31 mouse cellular contexts compared by ENCODE assay signal in the genomic region with DNA sequence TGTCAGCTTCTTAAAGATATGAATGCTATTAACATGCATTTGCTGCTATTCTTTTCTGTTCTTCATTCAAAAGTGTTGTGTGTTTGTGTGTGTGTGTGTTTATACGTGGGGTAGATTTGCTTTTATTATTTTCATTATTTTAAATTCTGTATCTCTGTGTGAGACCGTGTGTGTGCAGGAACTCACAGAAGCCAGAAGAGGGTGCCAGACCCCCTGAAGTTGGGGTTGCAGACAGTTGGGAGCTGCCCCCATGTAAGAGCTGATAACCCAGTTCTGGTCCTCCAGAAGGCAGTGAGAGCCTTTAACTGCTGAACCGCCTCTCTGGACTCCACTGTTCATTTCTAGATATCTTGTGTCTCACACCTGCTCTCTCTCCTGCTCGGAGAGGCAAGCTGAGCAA.
DNase-seq lines count a peak whose midpoint lies in the region; ATAC-seq and TF ChIP-seq lines count a peak whose summit lies in the region.
"Had no signal": no experiment of that assay in that cellular context is flagged by ENCODE, and none has a peak within 500 bp of the region (broad histone marks: within the 10 kb centered on the region; RNA-seq: fewer than 3 reads in every experiment).

No protein-coding gene starts in this region.

- no peak overlapping the region for H3K27ac ChIP-seq in kidney, postnatal 0 days
- H3K27ac ChIP-seq in ES-Bruce4 (ENCODE audit: insufficient read depth, low read length): no peak overlapping the region
- H3K27ac ChIP-seq in forebrain, embryonic 14.5 days (ENCODE audit: low read depth, low read length): no peak overlapping the region
- H3K27ac ChIP-seq: embryonic facial prominence, embryonic 12.5 days; forebrain, embryonic 12.5 days; gastrocnemius, adult 2 months; hindbrain, embryonic 12.5 days; left cerebral cortex, adult 2 months; limb, embryonic 15.5 days; liver, embryonic 14.5 days; lung, embryonic 15.5 days; midbrain, embryonic 15.5 days had no signal

- peak; percentile 30 for DNase-seq in heart, adult 11 months
- DNase-seq in heart, postnatal 4 days: no peak
- no peak for DNase-seq in kidney, postnatal 0 days (ENCODE audit: low spot score)
- DNase-seq in kidney, adult 18-20 months: no peak
- DNase-seq in ZHBTc4 (ENCODE audit: low read depth, low spot score): peak; percentile 73
- no peak for DNase-seq in forebrain, embryonic 14.5 days (ENCODE audit: low spot score)
- no peak for DNase-seq in cerebellum, postnatal 25 days
- DNase-seq: adrenal gland, postnatal 25 days; cerebellum, adult 11-12 months; cerebellum, postnatal 14 days; gastrocnemius, adult 2 months; heart, postnatal 14 days; kidney, postnatal 4 days; lung, postnatal 4 days; right cerebral cortex, adult 18-20 months; right cerebral cortex, postnatal 4 days; thymus, postnatal 25 days had no signal

- H3K36me3 ChIP-seq in kidney, postnatal 0 days (ENCODE audit: insufficient read depth, low read length): no peaks in the 10 kb centered on the region
- no peaks in the 10 kb centered on the region for H3K36me3 ChIP-seq in ES-Bruce4 (ENCODE audit: control insufficient read depth, insufficient read depth, low read length, poor library complexity, severe bottlenecking)
- H3K36me3 ChIP-seq in forebrain, embryonic 14.5 days (ENCODE audit: control insufficient read depth, insufficient read depth, low read length): no peaks in the 10 kb centered on the region
- H3K36me3 ChIP-seq: embryonic facial prominence, embryonic 12.5 days; forebrain, embryonic 12.5 days; heart, embryonic 12.5 days; hindbrain, embryonic 12.5 days; limb, embryonic 15.5 days; lung, embryonic 15.5 days; midbrain, embryonic 15.5 days had no signal

- ATAC-seq in kidney, postnatal 0 days (replicated peaks; ENCODE audit: low FRiP score, low read depth): no peak
- no peak for ATAC-seq in forebrain, embryonic 14.5 days
- ATAC-seq: activated CD4-positive, CD25-positive, alpha-beta regulatory T cell, adult 4 months; CD4-positive, CD25-positive, alpha-beta regulatory T cell, adult 4 months; intestine, postnatal 0 days; midbrain, embryonic 15.5 days had no signal

- 0 out of 2 replicates have a peak, but pooled peaks cover 6% of the 10 kb centered on the region for H3K4me1 ChIP-seq in kidney, postnatal 0 days (replicated peaks; ENCODE audit: insufficient read depth, low read length)
- H3K4me1 ChIP-seq in ES-Bruce4 (ENCODE audit: control insufficient read depth, insufficient read depth, low read length): no peaks in the 10 kb centered on the region
- H3K4me1 ChIP-seq in forebrain, embryonic 14.5 days (ENCODE audit: control insufficient read depth, insufficient read depth, low read length): no peaks in the 10 kb centered on the region
- H3K4me1 ChIP-seq: heart, embryonic 12.5 days; lung, embryonic 15.5 days had no signal

- no peak overlapping the region for H3K4me3 ChIP-seq in kidney, postnatal 0 days (replicated peaks; ENCODE audit: low read depth, low read length)
- H3K4me3 ChIP-seq in ES-Bruce4 (ENCODE audit: low read depth, low read length): no peak overlapping the region
- H3K4me3 ChIP-seq in forebrain, embryonic 14.5 days (ENCODE audit: low read depth, low read length): no peak overlapping the region
- H3K4me3 ChIP-seq: embryonic facial prominence, embryonic 12.5 days; forebrain, embryonic 12.5 days; gastrocnemius, adult 2 months; heart, embryonic 12.5 days; hindbrain, embryonic 12.5 days; left cerebral cortex, adult 2 months; limb, embryonic 15.5 days; lung, embryonic 15.5 days; midbrain, embryonic 15.5 days; myocyte had no signal

- peak; percentile 33; the same call in 1 of the 2 replicates for TF ChIP-seq CTCF in kidney, postnatal 0 days (IDR thresholded peaks at IDR 0.05; ENCODE audit: low read depth)
- peak; percentile 65 for TF ChIP-seq CTCF in ES-Bruce4 (IDR thresholded peaks at IDR 0.05; ENCODE audit: low read depth, low read length)

- no peak for TF ChIP-seq POLR2A in ES-Bruce4 (IDR thresholded peaks at IDR 0.05; ENCODE audit: insufficient read depth, low read length)

- TF ChIP-seq EP300 in ES-Bruce4 (IDR thresholded peaks at IDR 0.05; ENCODE audit: insufficient read depth, low read depth, low read length): no peak

- no peaks in the 10 kb centered on the region for H3K9me3 ChIP-seq in kidney, postnatal 0 days (replicated peaks; ENCODE audit: low read length)
- H3K9me3 ChIP-seq in ES-Bruce4 (replicated peaks; ENCODE audit: control insufficient read depth, insufficient read depth, low read length, poor library complexity, severe bottlenecking): no peaks in the 10 kb centered on the region
- H3K9me3 ChIP-seq in forebrain, embryonic 14.5 days (replicated peaks; ENCODE audit: control insufficient read depth, low read length): no peaks in the 10 kb centered on the region
- H3K9me3 ChIP-seq: embryonic facial prominence, embryonic 12.5 days; forebrain, embryonic 12.5 days; heart, embryonic 12.5 days; hindbrain, embryonic 12.5 days; limb, embryonic 15.5 days; lung, embryonic 15.5 days; midbrain, embryonic 15.5 days had no signal

- WGBS in kidney, postnatal 0 days: 86% methylated on average over 4 of the region's 4 CpGs
- 83% methylated on average over 4 of the region's 4 CpGs for WGBS in forebrain, embryonic 14.5 days

- H3K9ac ChIP-seq in kidney, postnatal 0 days (ENCODE audit: low read depth, low read length): no peak overlapping the region
- H3K9ac ChIP-seq in ES-Bruce4 (ENCODE audit: low read depth, poor library complexity, severe bottlenecking): no peak overlapping the region
- no peak overlapping the region for H3K9ac ChIP-seq in forebrain, embryonic 14.5 days (ENCODE audit: low read length)
- H3K9ac ChIP-seq: embryonic facial prominence, embryonic 12.5 days; forebrain, embryonic 12.5 days; heart, embryonic 12.5 days; hindbrain, embryonic 12.5 days; limb, embryonic 15.5 days; liver, embryonic 14.5 days; lung, embryonic 15.5 days; midbrain, embryonic 15.5 days had no signal

- H3K4me2 ChIP-seq in kidney, postnatal 0 days (ENCODE audit: low read length): no peak overlapping the region
- H3K4me2 ChIP-seq in forebrain, embryonic 14.5 days (ENCODE audit: low read length): no peak overlapping the region
- H3K4me2 ChIP-seq: embryonic facial prominence, embryonic 12.5 days; forebrain, embryonic 12.5 days; heart, embryonic 12.5 days; hindbrain, embryonic 12.5 days; limb, embryonic 15.5 days; lung, embryonic 15.5 days; midbrain, embryonic 15.5 days had no signal

- H3K27me3 ChIP-seq in kidney, postnatal 0 days (ENCODE audit: insufficient read depth, low read length): no peaks in the 10 kb centered on the region
- H3K27me3 ChIP-seq in ES-Bruce4 (ENCODE audit: control insufficient read depth, insufficient read depth, low read length, poor library complexity, severe bottlenecking): no peaks in the 10 kb centered on the region
- no peaks in the 10 kb centered on the region for H3K27me3 ChIP-seq in forebrain, embryonic 14.5 days (replicated peaks; ENCODE audit: control insufficient read depth, insufficient read depth, low read length)
- H3K27me3 ChIP-seq: embryonic facial prominence, embryonic 12.5 days; forebrain, embryonic 12.5 days; heart, embryonic 12.5 days; hindbrain, embryonic 12.5 days; limb, embryonic 15.5 days; lung, embryonic 15.5 days; midbrain, embryonic 15.5 days had no signal

Comparison
In these comparisons a context has a peak if more than half of its experiments do, and no peak if none do; other contexts are left out.
1. DNase-seq: peak in heart, adult 11 months (single experiment) and ZHBTc4 (single experiment); none in heart, postnatal 4 days (single experiment), kidney, postnatal 0 days (single experiment), kidney, adult 18-20 months (single experiment), forebrain, embryonic 14.5 days (single experiment) and cerebellum, postnatal 25 days (0 of 2).